Mouse (Mus musculus) Patski (cell line): ENCODE data around the gene Zdhhc6. TPM values are rescaled to one million over a fixed set of nuclear protein-coding genes. Genes with fewer than 3 reads are reported as not detected.

Experiments used
- ATAC-seq: fragments of 100-300 bp; one replicate; pipeline ENCODE4 v1.8.0; 2021
- CTCF ChIA-PET: fragments of 350-600 bp; sonication (Branson Sonifier 250); formaldehyde crosslinking; loops from one replicate; lab custom pipeline; 2022; ENCODE audit warnings: inconsistent platforms; lab: Charles Lee
- POLR2A ChIA-PET: fragments of 350-600 bp; sonication (Branson Sonifier 250); formaldehyde crosslinking; loops from one replicate; lab custom pipeline; 2022; ENCODE audit warnings: antibody characterized with exemption, inconsistent platforms; lab: Charles Lee
- DNase-seq: peaks from one replicate; pipeline ENCODE4 v3.0.0-alpha.2; 2011; ENCODE audit warnings: low read depth, low spot score
- H3K27me3 ChIP-seq: fragments of 371-371 bp; one replicate; pipeline ENCODE4 v1.5.1; 2021
- CTCF ChIP-seq: fragments of 100-300 bp; IDR thresholded peaks from one replicate; pipeline ENCODE4 v1.5.1; 2021
- in situ Hi-C: fragments of 300-500 bp; cut with MboI; formaldehyde crosslinking; loops from 3 replicates; pipeline ENCODE4 v1.11.1; 2018; ENCODE audit warnings: low pct_unique_long_range_greater_than_20kb, mixed read lengths
- polyA plus RNA-seq: library from polyadenylated mRNA; unstranded; gene quantifications from one replicate; pipeline ENCODE4 v1.2.3, GENCODE M21; 2021

Zdhhc6 gene
- polyA plus RNA-seq, 1 experiment from 2014 or later = 85.5 TPM

DNA sequence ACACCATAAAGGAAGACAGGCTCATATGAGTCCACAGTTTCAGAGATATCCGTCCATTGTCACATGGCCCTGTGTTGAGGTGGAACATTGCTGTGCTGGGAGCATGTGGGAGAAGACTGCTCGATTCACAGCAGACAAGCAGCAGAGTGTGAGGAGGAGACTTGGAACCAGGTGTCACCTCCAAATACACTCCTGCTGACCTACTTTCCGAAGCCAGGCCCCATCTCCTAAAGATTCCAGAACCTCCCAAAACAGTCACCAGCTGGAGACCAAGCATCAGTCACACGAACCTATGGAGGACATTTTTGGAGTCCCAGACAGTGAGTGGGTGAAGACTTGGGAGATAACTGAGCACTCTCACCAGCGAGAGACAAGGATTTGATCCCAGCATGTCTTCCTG lies 79.3 kb downstream of the Zdhhc6 start:
- ChIA-PET CTCF (interaction anchor here (1.1 to 1.7 kb wide), 3 partner anchors 15 to 22 kb away, joined by 3 to 5 read pairs (median 3); no protein-coding TSS in a partner anchor), POLR2A (no interaction called here)
- no peaks in the 10 kb centered on the region for H3K27me3 ChIP-seq
- no peak for TF ChIP-seq CTCF
- in situ Hi-C loops = no loop called here
- ATAC-seq (no peak), DNase-seq (no peak)

DNA sequence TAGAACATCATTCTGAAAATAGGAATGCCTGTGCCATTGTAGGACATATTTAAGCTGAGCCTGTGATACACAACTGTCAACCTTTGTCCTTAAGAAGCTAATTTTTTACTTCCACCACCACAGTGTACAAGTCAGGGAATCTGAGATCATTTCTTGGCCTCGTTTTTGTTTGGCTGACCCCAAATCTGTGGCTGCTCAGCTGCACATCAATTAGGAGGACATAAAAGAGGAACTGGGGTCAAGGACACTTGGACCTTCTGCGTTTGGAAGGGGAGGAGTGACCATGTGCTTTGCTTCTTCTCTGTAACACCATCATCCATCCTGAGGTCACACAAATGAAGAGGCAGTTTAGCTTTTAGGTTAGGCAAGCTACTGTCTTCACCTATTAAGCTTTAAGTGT lies 79.8 kb downstream of the Zdhhc6 start:
- TF ChIP-seq CTCF = no peak
- DNase-seq = no peak
- ChIA-PET CTCF (interaction anchor here (1.1 kb wide), 2 partner anchors 15 to 21 kb away, joined by 3 read pairs; no protein-coding TSS in a partner anchor), POLR2A (no interaction called here)
- no peaks in the 10 kb centered on the region for H3K27me3 ChIP-seq
- in situ Hi-C loops = no loop called here
- ATAC-seq = no peak

DNA sequence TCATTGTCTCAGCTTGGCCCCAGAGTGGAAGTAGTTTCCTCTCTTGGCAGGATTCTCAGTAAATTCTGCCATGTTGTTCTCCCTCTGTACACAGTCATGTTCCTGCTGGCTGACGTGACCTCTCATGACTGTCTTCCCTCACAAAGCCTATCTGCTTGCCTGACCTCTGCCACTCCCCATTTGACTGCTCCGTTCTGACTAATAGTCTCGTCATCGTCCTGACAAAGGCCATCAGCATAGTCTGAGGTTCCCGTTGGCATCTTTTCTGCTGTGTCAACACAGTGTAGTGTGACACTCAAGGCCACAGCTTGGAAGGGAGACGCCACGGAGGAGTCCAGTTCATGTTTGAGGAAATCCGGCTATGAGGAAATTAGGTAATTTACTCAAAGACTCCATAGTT lies 83.7 kb downstream of the Zdhhc6 start:
- TF ChIP-seq CTCF = no peak
- CTCF ChIA-PET = no interaction called here
- POLR2A ChIA-PET = interaction anchor here (0.6 kb wide), 1 partner anchor 69 kb away, joined by 3 read pairs; no protein-coding TSS in a partner anchor
- no peaks in the 10 kb centered on the region for H3K27me3 ChIP-seq
- ATAC-seq (peak; percentile 61), DNase-seq (no peak)
- in situ Hi-C loops = no loop called here

DNA sequence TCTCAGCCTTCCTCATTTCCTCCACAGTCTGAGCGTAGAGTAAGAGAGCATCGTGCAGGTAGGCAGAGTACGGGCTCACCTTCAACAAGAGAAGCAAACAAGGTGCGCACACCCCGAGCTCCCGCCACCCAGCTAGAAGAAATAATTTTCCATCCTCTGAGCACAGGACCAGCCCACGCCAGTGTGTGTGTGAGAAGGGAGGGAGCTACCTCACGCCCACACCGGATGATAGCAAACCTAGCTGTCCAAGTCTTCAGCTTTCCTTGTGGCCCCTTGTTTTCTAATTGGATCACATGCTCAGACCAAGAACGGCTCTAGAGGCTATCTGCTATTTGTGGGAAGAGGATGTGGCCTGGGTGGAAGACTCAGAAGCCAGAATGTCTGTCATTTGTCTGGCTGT lies 84.8 kb downstream of the Zdhhc6 start:
- DNase-seq (no peak), ATAC-seq (no peak)
- CTCF ChIA-PET = interaction anchor here (0.6 to 1.7 kb wide), 5 partner anchors 9 to 101 kb away, joined by 3 to 14 read pairs (median 4); no protein-coding TSS in a partner anchor
- POLR2A ChIA-PET = interaction anchor here (0.8 kb wide), 1 partner anchor 12 kb away, joined by 3 read pairs; no protein-coding TSS in a partner anchor
- TF ChIP-seq CTCF = no peak
- in situ Hi-C loops = no loop called here
- no peaks in the 10 kb centered on the region for H3K27me3 ChIP-seq

DNA sequence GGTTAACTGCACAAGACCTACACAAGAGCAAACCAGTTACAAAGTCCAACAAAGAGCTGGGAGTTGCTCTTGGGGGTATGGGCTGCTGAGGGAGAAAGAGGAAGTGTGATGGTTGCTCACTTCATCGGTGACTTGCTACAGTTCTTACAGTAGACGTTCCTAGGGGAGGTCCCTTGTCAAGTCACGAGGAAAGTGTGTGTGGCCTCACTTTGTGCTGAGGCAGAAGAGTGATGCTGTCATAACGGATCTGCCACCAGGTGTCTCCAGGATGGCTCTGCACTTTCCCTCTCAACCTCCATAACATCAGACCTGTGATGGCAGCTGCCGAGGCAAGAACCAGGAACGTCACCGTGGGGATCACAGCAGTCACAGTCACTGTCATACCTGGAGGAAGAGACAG lies 88.7 kb downstream of the Zdhhc6 start:
- in situ Hi-C loops = no loop called here
- ChIA-PET CTCF (interaction anchor here (0.7 to 1.5 kb wide), 3 partner anchors 8 to 11 kb away, joined by 3 to 6 read pairs (median 3); no protein-coding TSS in a partner anchor), POLR2A (no interaction called here)
- no peak for TF ChIP-seq CTCF
- H3K27me3 ChIP-seq = no peaks in the 10 kb centered on the region
- DNase-seq = no peak
- no peak for ATAC-seq

DNA sequence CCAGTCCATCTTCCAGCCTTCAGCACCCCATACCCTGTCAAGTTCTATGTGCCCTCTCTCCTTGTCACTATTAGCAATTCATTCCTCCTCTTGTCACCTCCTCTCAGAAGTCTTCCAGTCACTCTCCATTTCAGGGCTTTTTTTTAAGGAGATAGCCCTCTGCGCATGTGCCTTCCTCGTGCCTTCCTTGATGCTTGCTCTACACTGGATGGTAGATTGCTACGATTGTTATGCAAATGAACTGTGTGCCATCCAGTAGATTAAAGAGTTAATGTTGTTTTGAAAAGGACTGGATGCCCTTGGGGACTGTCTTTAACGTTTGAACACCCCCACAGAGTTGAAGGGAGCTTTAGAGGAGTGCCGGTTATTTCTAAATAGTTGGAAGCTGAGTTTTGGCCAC lies 89.2 kb downstream of the Zdhhc6 start:
- ChIA-PET POLR2A (no interaction called here), CTCF (interaction anchor here (0.7 to 1.0 kb wide), 2 partner anchors 8 to 9 kb away, joined by 3 to 6 read pairs; no protein-coding TSS in a partner anchor)
- ATAC-seq (no peak), DNase-seq (no peak)
- H3K27me3 ChIP-seq = no peaks in the 10 kb centered on the region
- in situ Hi-C loops = no loop called here
- no peak for TF ChIP-seq CTCF

DNA sequence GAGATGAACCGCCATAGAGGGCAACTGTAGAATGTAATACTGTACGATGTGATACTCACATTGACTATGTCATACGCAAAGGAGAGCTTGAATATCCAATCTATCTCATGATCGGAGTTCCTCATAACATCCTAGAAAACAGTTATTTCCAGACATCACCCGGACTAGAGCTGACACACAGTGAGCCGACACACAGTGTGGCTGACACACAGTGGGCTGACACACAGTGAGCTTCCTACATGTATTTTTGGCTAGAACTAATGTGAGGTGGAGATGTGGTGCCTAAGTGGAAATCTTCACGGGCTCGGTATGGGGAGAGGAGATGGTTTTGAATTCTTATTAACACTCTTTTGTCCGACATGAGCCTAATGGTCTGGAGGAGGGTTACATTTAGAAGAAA lies 93.6 kb downstream of the Zdhhc6 start:
- in situ Hi-C loops = loop anchor here (5.0 kb wide), 1 partner anchor 85 kb away; no protein-coding TSS in a partner anchor
- ChIA-PET CTCF (interaction anchor here (1.0 to 1.9 kb wide), 5 partner anchors 8 to 56 kb away, joined by 3 to 6 read pairs (median 4); partner anchors contain the start of gene Gucy2g), POLR2A (no interaction called here)
- ATAC-seq (no peak), DNase-seq (no peak)
- no peaks in the 10 kb centered on the region for H3K27me3 ChIP-seq
- no peak for TF ChIP-seq CTCF

Other genes starting within 250 kb of the Zdhhc6 start
- 13.3 TPM for gene Gpam, start 188.8 kb downstream of the Zdhhc6 start, polyA plus RNA-seq
- not detected for gene Tectb, start 135.3 kb downstream of the Zdhhc6 start, polyA plus RNA-seq
- 0.27 TPM for gene Gucy2g, start 74.8 kb downstream of the Zdhhc6 start, polyA plus RNA-seq
- gene Acsl5, start 64.1 kb downstream of the Zdhhc6 start, polyA plus RNA-seq = 143 TPM
- gene Vti1a, start 263 bp upstream of the Zdhhc6 start, polyA plus RNA-seq = 41.4 TPM